Mouse (Mus musculus) large intestine, adult 2 months (tissue): ENCODE measurements around the gene Defb47. TPM values are rescaled to one million over a fixed set of nuclear protein-coding genes. Genes with fewer than 3 reads are reported as not detected.

Experiments
- polyA plus RNA-seq: library from polyadenylated mRNA; depleted of rRNA; stranded (reverse); fragments of >200 nt; gene quantifications from 2 replicates; pipeline ENCODE4 v1.2.3, GENCODE M21; 2012; rRNA removed

Defb47 gene
- polyA plus RNA-seq, 1 experiment, result not detected

Other genes starting within 250 kb of the Defb47 start
- gene Ints6, start 236.9 kb upstream of the Defb47 start, polyA plus RNA-seq, result 2.2 and 3.2 TPM in 2 replicates
- gene Wdfy2, start 160.4 kb upstream of the Defb47 start, polyA plus RNA-seq, result 3.3 and 4.2 TPM in 2 replicates
- gene Defb48, start 13.6 kb upstream of the Defb47 start, polyA plus RNA-seq, result 0.64 TPM in 1 of 2 replicates, not detected in the other
- gene Defb43, start 13.7 kb downstream of the Defb47 start, polyA plus RNA-seq, result not detected in 2 replicates
- gene Defb42, start 48.9 kb downstream of the Defb47 start, polyA plus RNA-seq, result 0.47 TPM in 1 of 2 replicates, not detected in the other
- not detected in 2 replicates for gene Defb30, start 51.9 kb downstream of the Defb47 start, polyA plus RNA-seq